Mouse (Mus musculus): ENCODE measurements around the gene Map3k3.

DNA sequence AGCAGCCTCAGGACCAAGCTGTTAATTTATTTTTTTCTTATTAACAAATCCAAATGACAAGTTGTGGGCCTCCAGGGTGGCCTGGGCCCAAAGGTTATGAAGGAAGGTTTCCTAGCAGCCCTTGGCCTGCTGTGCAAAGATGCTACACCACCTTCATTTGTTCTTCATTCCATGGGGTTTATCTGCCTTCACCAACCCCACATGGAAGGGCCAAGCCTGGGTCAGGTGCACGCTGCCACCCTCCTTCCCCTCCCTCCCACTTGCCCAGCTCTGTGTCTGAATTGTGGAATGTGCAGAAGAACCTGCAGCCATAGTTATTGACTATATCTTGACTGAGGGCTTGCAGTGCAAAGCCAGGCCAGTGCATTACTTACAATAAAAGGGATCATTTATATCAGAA is 71.8 kb downstream of the Map3k3 start:
- TF ChIP-seq POLR2A (IDR thresholded peaks at IDR 0.05; ENCODE audit: low read depth, low read length), result no peak
- no peak for TF ChIP-seq CTCF (conservative IDR thresholded peaks at IDR 0.05; ENCODE audit: insufficient read depth, insufficient read length, low read depth, low read length)

Measured in kidney, adult 2 months (tissue).